Mouse (Mus musculus) ES-Bruce4 (cell line): ENCODE data around the gene Dlg4.
A peak's percentile ranks its signal among the peaks of the same experiment; 100 is the strongest.

Source experiments
- CTCF ChIP-seq: IDR thresholded peaks from one replicate; pipeline ENCODE4 v1.8.1; 2011; ENCODE audit warnings: low read depth, low read length
- POLR2A ChIP-seq: IDR thresholded peaks from one replicate; pipeline ENCODE4 v1.8.1; 2011; ENCODE audit warnings: low read length; ENCODE audit not compliant: insufficient read depth

GRCm38 (mm10) chr11:69980196-69981140 is 36.3 kb upstream of the Dlg4 start:
- TF ChIP-seq CTCF (no peak), POLR2A (peak; percentile 54)
